17 mouse cellular contexts compared by ENCODE assay signal in the genomic region with DNA sequence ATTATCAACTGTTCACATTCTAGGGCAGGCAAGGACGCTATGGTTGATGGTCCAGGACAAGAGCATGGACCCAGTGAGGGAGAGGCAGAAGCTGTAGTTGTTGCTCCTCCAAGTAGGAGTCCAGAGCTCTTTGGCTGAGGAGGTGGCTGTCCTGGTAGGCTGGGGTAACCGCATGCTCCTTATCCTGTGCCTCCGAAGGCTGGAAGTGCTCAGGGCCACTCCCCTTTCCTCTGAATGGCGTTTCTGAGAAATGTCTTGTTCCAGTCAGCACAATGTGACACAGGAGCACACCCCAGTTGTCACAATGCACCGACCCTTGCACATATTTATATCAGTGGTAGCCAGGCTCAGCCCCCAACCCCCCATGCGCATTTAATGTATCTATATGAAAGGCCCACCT. TPM values are rescaled to one million over a fixed set of nuclear protein-coding genes. Genes with fewer than 3 reads are reported as not detected.
DNase-seq lines count a peak whose midpoint lies in the region; ATAC-seq lines count a peak whose summit lies in the region.
"Had no signal": no experiment of that assay in that cellular context is flagged by ENCODE, and none has a peak within 500 bp of the region (broad histone marks: within the 10 kb centered on the region; RNA-seq: fewer than 3 reads in every experiment).

No protein-coding gene starts in this region.

- H3K27me3 ChIP-seq in forebrain, embryonic 10.5 days (ENCODE audit: poor library complexity, severe bottlenecking): no peaks in the 10 kb centered on the region
- no peaks in the 10 kb centered on the region for H3K27me3 ChIP-seq in forebrain, embryonic 15.5 days
- H3K27me3 ChIP-seq in megakaryocyte, embryonic 14.5 days (replicated peaks): no peaks in the 10 kb centered on the region
- H3K27me3 ChIP-seq in liver, embryonic 13.5 days: no peaks in the 10 kb centered on the region
- H3K27me3 ChIP-seq in midbrain, embryonic 16.5 days (ENCODE audit: control insufficient read depth, insufficient read depth, low read depth, low read length): no peaks in the 10 kb centered on the region
- H3K27me3 ChIP-seq: kidney, embryonic 15.5 days; limb, embryonic 15.5 days; midbrain, embryonic 13.5 days had no signal

- no peak overlapping the region for H3K4me3 ChIP-seq in forebrain, embryonic 10.5 days
- H3K4me3 ChIP-seq in forebrain, embryonic 15.5 days: no peak overlapping the region
- peak overlapping the region; percentile 83 for H3K4me3 ChIP-seq in megakaryocyte, embryonic 14.5 days (replicated peaks)
- H3K4me3 ChIP-seq in liver, embryonic 13.5 days (replicated peaks): no peak overlapping the region
- no peak overlapping the region for H3K4me3 ChIP-seq in midbrain, embryonic 16.5 days (ENCODE audit: low read depth, low read length)
- H3K4me3 ChIP-seq: erythroblast, embryonic 14.5 days; kidney, embryonic 15.5 days; layer of hippocampus, adult 2 months; limb, embryonic 15.5 days; midbrain, embryonic 13.5 days had no signal

- ATAC-seq in forebrain, embryonic 15.5 days (replicated peaks): no peak
- no peak for ATAC-seq in megakaryocyte, adult 5-6 weeks (ENCODE audit: poor library complexity, severe bottlenecking)
- ATAC-seq in liver, embryonic 13.5 days (ENCODE audit: low read depth): peak; percentile 92
- no peak for ATAC-seq in midbrain, embryonic 16.5 days
- ATAC-seq: hindbrain, embryonic 16.5 days; midbrain, embryonic 13.5 days had no signal

- no peak overlapping the region for H3K9ac ChIP-seq in forebrain, embryonic 15.5 days (replicated peaks)
- H3K9ac ChIP-seq in liver, embryonic 13.5 days: peak overlapping the region; percentile 55; the same call in 1 of the 2 replicates
- no peak overlapping the region for H3K9ac ChIP-seq in midbrain, embryonic 16.5 days (ENCODE audit: low read depth, low read length)
- H3K9ac ChIP-seq: kidney, embryonic 15.5 days; limb, embryonic 15.5 days; midbrain, embryonic 13.5 days had no signal

- no peaks in the 10 kb centered on the region for H3K9me3 ChIP-seq in forebrain, embryonic 10.5 days
- H3K9me3 ChIP-seq in forebrain, embryonic 15.5 days: no peaks in the 10 kb centered on the region
- H3K9me3 ChIP-seq in megakaryocyte, embryonic 14.5 days: peaks cover 4% of the 10 kb centered on the region
- H3K9me3 ChIP-seq in liver, embryonic 13.5 days (replicated peaks): no peaks in the 10 kb centered on the region
- no peaks in the 10 kb centered on the region for H3K9me3 ChIP-seq in midbrain, embryonic 16.5 days (replicated peaks; ENCODE audit: control insufficient read depth, low read length, poor library complexity, severe bottlenecking)
- H3K9me3 ChIP-seq: kidney, embryonic 15.5 days; limb, embryonic 15.5 days; midbrain, embryonic 13.5 days had no signal

- no peak for DNase-seq in forebrain, embryonic 10.5 days (ENCODE audit: extremely low spot score, low spot score)
- peak; percentile 77 for DNase-seq in liver, embryonic 13.5 days
- DNase-seq in cerebellum, adult 9-10 months: no peak
- DNase-seq in cerebellum, postnatal 25 days: no peak
- DNase-seq: adrenal gland, adult 8-10 months; cerebellum, postnatal 36 days; thymus, postnatal 25 days had no signal

- H3K36me3 ChIP-seq in forebrain, embryonic 10.5 days (replicated peaks): no peaks in the 10 kb centered on the region
- no peaks in the 10 kb centered on the region for H3K36me3 ChIP-seq in forebrain, embryonic 15.5 days
- no peaks in the 10 kb centered on the region for H3K36me3 ChIP-seq in megakaryocyte, embryonic 14.5 days (replicated peaks; ENCODE audit: low read length)
- no peaks in the 10 kb centered on the region for H3K36me3 ChIP-seq in liver, embryonic 13.5 days
- no peaks in the 10 kb centered on the region for H3K36me3 ChIP-seq in midbrain, embryonic 16.5 days (ENCODE audit: control insufficient read depth, insufficient read depth, low read length)
- H3K36me3 ChIP-seq: kidney, embryonic 15.5 days; limb, embryonic 15.5 days; midbrain, embryonic 13.5 days had no signal

- 68% methylated on average over 6 of the region's 6 CpGs for WGBS in forebrain, embryonic 10.5 days
- 66% methylated on average over 6 of the region's 6 CpGs for WGBS in forebrain, embryonic 15.5 days
- 12% methylated on average over 6 of the region's 6 CpGs for WGBS in liver, embryonic 13.5 days (ENCODE audit: insufficient replicate concordance)
- WGBS in midbrain, embryonic 16.5 days: 62% methylated on average over 6 of the region's 6 CpGs

- peaks cover 13% of the 10 kb centered on the region for H3K4me1 ChIP-seq in forebrain, embryonic 10.5 days
- no peaks in the 10 kb centered on the region for H3K4me1 ChIP-seq in forebrain, embryonic 15.5 days
- H3K4me1 ChIP-seq in megakaryocyte, embryonic 14.5 days: peaks cover 85% of the 10 kb centered on the region
- peaks cover 71% of the 10 kb centered on the region for H3K4me1 ChIP-seq in liver, embryonic 13.5 days (replicated peaks)
- 0 out of 2 replicates have a peak, but pooled peaks cover 4% of the 10 kb centered on the region for H3K4me1 ChIP-seq in midbrain, embryonic 16.5 days (ENCODE audit: control insufficient read depth, insufficient read depth, low read length)

- H3K4me2 ChIP-seq in forebrain, embryonic 15.5 days (replicated peaks): no peak overlapping the region
- H3K4me2 ChIP-seq in liver, embryonic 13.5 days: peak overlapping the region; percentile 52
- H3K4me2 ChIP-seq in midbrain, embryonic 16.5 days (ENCODE audit: low read length): no peak overlapping the region
- H3K4me2 ChIP-seq: kidney, embryonic 15.5 days; limb, embryonic 15.5 days; midbrain, embryonic 13.5 days had no signal

- H3K27ac ChIP-seq in forebrain, embryonic 10.5 days: 0 out of 2 replicates have a peak overlapping the region, but pooled peaks have one; percentile 51
- no peak overlapping the region for H3K27ac ChIP-seq in forebrain, embryonic 15.5 days (replicated peaks)
- H3K27ac ChIP-seq in liver, embryonic 13.5 days: peak overlapping the region; percentile 91
- no peak overlapping the region for H3K27ac ChIP-seq in midbrain, embryonic 16.5 days (ENCODE audit: low read length)
- H3K27ac ChIP-seq: kidney, embryonic 15.5 days; layer of hippocampus, adult 2 months; limb, embryonic 15.5 days; midbrain, embryonic 13.5 days had no signal

RNA-seq across cellular contexts. Expression of gene Prelp, which starts 30.4 kb away (rescaled TPM):
- 0.36 and 0.90 TPM in 2 replicates for polyA plus RNA-seq in forebrain, embryonic 10.5 days (2016; fragmentation: Nextera tagmentation; extraction: Ambion mirVana)
- polyA plus RNA-seq in forebrain, embryonic 15.5 days (2015; fragmentation: Nextera tagmentation; extraction: Ambion mirVana): 3.8 and 4.2 TPM in 2 replicates
- not detected in 2 replicates for polyA plus RNA-seq in megakaryocyte, embryonic 14.5 days (2012; ENCODE audit: insufficient read depth, low replicate concordance)
- 0.21 and 0.33 TPM in 2 replicates for total RNA-seq in megakaryocyte, adult 5-6 weeks (2015)
- total RNA-seq in megakaryocyte, adult 5-6 weeks (2017): 0.11 TPM in 1 of 2 replicates, not detected in the other
- 1.7 and 2.6 TPM in 2 replicates for polyA plus RNA-seq in liver, embryonic 13.5 days (2015; fragmentation: Nextera tagmentation; extraction: Ambion mirVana)
- polyA plus RNA-seq in midbrain, embryonic 16.5 days (2015; fragmentation: Nextera tagmentation; extraction: Ambion mirVana): 8.1 and 9.1 TPM in 2 replicates
- polyA plus RNA-seq: erythroblast, embryonic 14.5 days had no signal

RNA-seq across cellular contexts. Expression of gene Optc, which starts 43.8 kb away (rescaled TPM):
- polyA plus RNA-seq in forebrain, embryonic 10.5 days (2016; fragmentation: Nextera tagmentation; extraction: Ambion mirVana): 1.2 and 2.3 TPM in 2 replicates
- 1.6 and 2.2 TPM in 2 replicates for polyA plus RNA-seq in forebrain, embryonic 15.5 days (2015; fragmentation: Nextera tagmentation; extraction: Ambion mirVana)
- polyA plus RNA-seq in megakaryocyte, embryonic 14.5 days (2012; ENCODE audit: insufficient read depth, low replicate concordance): not detected in 2 replicates
- not detected in 2 replicates for total RNA-seq in megakaryocyte, adult 5-6 weeks (2015)
- total RNA-seq in megakaryocyte, adult 5-6 weeks (2017): not detected in 2 replicates
- polyA plus RNA-seq in liver, embryonic 13.5 days (2015; fragmentation: Nextera tagmentation; extraction: Ambion mirVana): 0.07 and 0.22 TPM in 2 replicates
- 2.3 and 3.7 TPM in 2 replicates for polyA plus RNA-seq in midbrain, embryonic 16.5 days (2015; fragmentation: Nextera tagmentation; extraction: Ambion mirVana)
- polyA plus RNA-seq: erythroblast, embryonic 14.5 days had no signal

Comparison
In these comparisons a context has a peak if more than half of its experiments do, and no peak if none do; other contexts are left out.
1. H3K27ac ChIP-seq: peak in forebrain, embryonic 10.5 days (single experiment) and liver, embryonic 13.5 days (single experiment); none in forebrain, embryonic 15.5 days (single experiment) and midbrain, embryonic 16.5 days (single experiment).